Mouse (Mus musculus): ENCODE data around the gene Upk3b.

Upk3b gene

DNA sequence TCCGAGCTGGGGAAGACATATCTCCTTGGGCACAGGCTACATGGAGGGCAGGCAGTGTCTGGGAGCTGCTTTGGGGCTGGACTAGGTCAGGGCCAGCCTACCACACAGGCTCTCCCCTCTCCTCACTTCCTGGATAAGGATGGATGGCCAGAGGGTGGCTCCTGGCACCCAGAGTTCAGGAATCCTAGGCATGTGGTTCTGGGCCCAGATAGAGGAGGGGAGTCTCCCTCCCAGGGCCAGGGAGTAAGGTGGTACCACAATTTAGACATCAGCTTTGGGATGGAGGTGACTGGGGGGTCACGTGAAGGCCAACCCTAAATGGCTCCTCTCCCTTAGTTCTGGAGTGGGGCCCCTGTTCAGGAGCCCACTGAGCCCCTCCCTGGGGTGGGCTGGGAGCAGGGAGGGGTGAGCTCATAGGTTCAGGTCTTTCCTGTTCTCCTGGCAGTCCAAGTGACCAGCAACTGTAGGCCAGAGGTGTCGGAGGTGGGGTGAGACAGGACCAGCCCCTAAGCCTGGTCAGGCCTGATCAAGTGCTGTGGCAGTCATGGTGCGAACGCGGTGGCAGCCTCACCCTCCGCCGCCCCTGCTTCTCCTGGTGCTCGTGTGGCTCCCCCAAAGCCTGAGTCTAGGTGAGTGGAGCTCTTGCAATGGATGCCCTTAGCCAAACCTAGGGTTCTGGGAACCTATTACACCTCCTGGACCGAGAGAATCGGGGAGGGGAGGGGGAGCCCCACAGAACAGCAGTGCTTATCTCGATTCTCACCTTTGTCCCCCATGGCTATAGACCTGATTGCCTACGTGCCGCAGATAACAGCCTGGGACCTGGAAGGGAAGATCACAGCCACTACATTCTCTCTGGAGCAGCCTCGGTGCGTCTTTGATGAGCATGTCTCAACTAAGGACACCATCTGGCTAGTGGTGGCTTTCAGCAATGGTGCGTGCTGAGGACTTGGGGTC, at the start of gene Upk3b:
TSS of gene Upk3b (plus strand) at position 239 of the 957 bp plus-strand sequence.
- DNase-seq (ENCODE audit: low spot score) = no peak

GRCm38 (mm10) chr5:135990601-135991000, 47.7 kb upstream of the Upk3b start:
- no peak for DNase-seq (ENCODE audit: low spot score)

GRCm38 (mm10) chr5:135993381-135993965, 44.8 kb upstream of the Upk3b start:
- DNase-seq (ENCODE audit: low spot score) = peak; percentile 51

DNA sequence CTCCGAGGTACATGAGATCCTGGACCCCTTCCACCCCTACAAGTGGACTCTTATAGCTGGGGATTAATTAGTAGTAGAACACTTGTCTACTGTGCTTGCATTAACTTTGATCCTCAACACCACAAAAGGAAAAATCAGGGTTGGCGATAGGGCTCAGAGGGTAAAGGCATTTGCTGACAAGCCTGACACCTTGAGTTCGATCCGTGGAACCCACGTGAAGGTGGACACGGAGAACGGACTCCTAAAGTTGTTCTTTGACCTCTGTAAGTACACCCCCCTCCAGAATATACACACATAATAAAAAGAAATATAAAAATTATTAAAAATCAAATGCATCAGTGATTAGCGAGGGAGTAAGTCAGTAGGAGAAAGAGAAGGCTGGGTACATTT, 44.0 kb upstream of the Upk3b start:
- no peak for DNase-seq (ENCODE audit: low spot score)

DNA sequence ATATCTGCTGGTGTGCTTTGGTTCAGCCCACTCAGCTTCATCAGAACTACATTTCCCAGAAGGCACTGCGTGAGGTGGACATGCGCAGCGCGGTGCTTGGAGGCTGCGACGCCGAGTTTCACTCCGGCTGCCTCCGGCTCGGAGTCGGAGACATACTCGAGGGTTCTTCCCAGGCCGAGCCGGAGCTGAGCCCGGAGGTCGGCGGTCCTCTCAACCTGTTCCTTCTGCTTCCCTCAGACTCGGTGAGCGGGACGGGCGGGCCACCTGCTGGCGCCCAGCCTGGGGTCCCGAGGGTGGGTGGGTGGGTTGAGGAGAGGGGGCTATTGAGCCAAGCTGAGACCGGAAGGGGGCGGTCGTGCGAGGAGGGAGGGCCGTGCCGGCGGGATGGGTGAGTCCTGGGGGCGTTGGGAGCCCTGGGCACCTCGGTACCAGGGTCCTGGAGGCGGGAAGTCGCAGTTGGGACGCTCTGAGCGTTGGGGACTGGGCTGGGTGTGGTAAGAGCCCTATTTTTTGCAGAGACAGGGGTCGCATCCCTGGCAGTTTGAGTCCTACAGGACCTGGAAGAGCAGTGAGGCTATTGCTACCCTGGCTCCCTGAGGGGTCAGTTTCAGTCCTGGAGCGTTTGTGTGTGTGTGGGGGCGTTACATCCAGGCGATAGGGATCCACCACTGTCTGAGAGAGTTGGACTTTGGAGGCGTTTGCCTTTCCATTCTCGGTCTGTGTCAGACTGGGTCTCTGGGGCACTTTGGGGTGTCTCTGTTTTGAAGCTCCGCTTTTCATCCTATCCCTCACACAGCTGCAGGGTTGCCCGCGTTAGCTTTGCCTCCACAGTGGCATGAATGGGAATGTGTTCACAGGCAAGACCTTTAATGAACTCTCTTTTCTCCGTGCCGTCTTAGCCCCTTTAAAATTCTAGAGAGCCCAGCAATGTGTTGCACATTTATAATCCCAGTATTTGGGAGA, 43.3 kb upstream of the Upk3b start, which contains the start of gene Dtx2:
TSS of gene Dtx2 (plus strand) at position 76 of the 963 bp plus-strand sequence.
- DNase-seq (ENCODE audit: low spot score) = peak; percentile 98

- peak; percentile 78 for DNase-seq (ENCODE audit: low spot score)
These were observed 42.1 kb upstream of the Upk3b start for GRCm38 (mm10) chr5:135996162-135996561.

DNA sequence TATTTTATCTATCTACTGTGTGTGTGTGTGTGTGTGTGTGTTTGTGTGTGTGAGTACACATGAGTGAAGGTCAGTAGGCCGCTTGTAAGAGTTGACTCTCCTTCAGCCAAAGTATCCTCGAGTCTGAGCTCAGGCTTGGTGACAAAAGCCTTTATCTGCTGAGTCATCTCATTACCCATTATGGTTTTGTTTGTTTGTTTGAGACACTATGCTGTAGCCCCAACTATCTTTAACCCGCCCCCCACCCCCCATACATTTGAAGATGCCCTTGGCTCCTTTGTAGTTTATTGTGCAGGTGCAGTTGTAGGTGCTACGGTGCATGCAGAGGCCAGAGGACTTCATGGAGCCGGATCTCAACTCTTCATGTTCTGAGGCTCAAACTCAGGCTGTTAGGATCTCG, 37.1 kb upstream of the Upk3b start:
- no peak for DNase-seq (ENCODE audit: low spot score)

GRCm38 (mm10) chr5:136002325-136002724, 36.0 kb upstream of the Upk3b start:
- DNase-seq (ENCODE audit: low spot score) = no peak

DNA sequence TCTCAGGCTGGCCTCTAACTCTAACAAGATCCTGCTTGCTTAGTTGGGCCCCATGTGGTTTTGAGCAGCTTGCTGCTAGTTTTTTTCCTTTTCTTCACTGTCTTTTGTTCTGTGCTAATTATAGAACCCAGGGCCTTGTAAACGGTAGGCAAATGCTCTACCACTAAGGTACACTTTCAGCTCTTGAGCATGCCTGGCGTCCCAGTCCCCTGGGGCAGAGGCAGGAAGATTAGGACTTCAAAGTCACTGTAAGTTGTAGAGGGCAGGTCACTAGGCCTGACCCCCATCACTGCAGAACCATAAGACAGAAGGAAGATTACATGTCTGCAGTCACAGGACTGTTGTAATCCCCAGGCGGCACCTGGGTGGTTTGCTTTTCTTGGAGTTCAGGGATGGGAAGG, 35.5 kb upstream of the Upk3b start:
- no peak for DNase-seq (ENCODE audit: low spot score)

- DNase-seq (ENCODE audit: low spot score) = no peak
These were observed 33.8 kb upstream of the Upk3b start for GRCm38 (mm10) chr5:136004537-136004936.

GRCm38 (mm10) chr5:136007745-136008144, 30.6 kb upstream of the Upk3b start:
- no peak for DNase-seq (ENCODE audit: low spot score)

- DNase-seq (ENCODE audit: low spot score) = peak; percentile 69
These were observed 23.4 kb upstream of the Upk3b start for GRCm38 (mm10) chr5:136014877-136015276.

- peak; percentile 24 for DNase-seq (ENCODE audit: low spot score)
These were observed 22.7 kb upstream of the Upk3b start for GRCm38 (mm10) chr5:136015586-136015985.

DNA sequence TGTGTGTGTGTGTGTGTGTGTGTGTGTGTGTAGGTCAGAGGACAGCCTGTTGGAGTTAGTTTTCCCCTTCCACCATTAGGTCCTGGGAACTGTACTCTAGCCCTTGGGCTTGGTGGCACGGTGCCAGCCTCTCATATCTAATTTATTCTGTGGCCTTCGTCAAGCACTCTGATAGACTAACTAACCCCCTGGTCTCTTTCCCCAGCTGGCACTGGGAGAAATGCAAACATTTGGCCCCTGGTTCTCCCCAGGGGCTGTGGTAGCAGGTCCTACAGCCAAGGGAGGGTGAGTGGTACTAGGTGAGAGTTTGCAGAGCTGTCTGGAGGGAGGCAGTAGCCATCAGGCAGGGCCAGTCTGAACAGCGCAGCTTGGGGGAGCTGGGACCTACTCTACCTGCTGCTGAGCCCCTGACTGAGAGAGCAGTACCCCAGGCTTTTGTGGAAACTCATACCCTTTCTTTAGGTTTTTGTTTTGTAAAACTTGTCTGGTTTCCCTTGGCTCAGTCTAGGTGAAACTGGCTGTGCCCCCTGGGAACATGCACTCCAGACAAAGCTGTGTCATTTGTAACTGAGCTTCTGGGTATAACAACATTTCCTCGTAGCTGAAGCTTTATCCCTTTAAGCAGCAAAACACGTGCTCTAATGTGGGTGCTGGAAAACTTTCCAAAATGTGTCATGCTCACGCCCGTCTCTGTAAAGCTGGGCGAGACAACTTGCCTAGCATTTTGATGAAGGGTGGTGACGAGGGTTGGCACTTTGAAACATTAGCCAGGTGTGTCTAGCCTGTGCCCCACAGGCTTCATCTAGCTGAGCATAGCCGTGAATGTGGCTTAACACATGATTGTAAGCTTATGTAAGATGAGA, 22.1 kb upstream of the Upk3b start:
- peak; percentile 51 for DNase-seq (ENCODE audit: low spot score)

DNA sequence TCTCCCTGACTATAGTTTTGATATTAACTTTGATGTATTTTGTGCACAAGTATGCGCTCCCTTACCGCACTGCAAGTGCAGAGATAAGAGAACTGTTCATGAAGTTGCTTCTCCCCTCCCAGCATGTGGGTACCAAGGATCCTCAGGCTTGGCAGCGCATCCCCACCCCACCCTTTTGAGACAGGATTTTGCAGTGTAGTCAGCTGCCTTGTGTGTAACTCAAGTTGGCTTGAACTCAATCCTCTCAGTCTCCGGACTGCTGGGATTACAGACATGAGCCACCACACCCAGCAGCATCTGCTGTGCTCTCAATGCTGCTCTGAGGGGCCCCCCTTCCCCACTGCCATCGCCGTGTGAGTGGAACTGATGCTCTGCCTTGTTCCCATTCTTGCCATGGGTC, 21.0 kb upstream of the Upk3b start:
- DNase-seq (ENCODE audit: low spot score) = no peak

GRCm38 (mm10) chr5:136018726-136019125, 19.6 kb upstream of the Upk3b start:
- no peak for DNase-seq (ENCODE audit: low spot score)

DNA sequence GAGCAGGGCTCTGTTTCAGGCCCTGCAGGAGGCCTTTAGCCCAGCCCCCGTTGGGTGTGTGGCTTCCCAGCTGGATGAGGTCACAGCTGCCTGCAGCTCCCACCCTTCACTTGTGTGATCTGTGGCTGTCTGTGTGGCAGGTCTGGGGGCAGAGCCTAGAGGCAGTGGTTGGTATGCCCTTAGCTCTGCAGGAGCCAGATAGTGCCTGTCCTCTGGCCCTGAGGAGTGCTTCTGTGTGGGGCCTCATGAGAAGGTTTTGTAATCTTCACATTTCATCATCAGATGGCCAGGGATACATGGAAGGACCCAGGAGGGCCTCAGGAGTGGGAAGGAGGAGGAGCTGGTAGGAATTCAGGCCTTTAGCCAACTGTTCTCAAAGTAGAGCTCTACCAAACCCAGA, 18.4 kb upstream of the Upk3b start:
- peak; percentile 74 for DNase-seq (ENCODE audit: low spot score)

DNA sequence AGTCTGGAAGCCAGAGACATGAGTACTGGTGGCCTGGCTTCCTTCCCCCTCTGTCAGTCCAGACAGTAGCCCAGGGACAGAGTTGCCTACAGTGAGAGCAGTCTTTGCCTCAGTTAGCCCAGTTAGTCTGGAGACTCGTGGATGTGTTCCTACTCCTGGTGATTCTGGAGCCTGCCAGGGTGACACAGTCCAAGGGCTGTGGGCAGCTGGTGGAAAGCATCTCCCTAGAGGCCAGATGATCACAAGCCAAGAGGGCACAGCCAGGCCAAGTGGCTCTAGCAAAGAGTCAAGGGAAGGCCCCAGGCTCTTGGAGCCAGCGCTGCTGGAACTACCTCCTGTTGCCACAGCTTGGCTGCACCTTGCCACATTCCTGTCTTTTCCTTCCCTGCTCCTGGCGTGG, 12.6 kb upstream of the Upk3b start:
- no peak for DNase-seq (ENCODE audit: low spot score)

- DNase-seq (ENCODE audit: low spot score) = no peak
These were observed 11.4 kb upstream of the Upk3b start for GRCm38 (mm10) chr5:136026859-136027258.

GRCm38 (mm10) chr5:136027612-136028311, 10.5 kb upstream of the Upk3b start:
- no peak for DNase-seq (ENCODE audit: low spot score)

GRCm38 (mm10) chr5:136034868-136035267, 3.4 kb upstream of the Upk3b start:
- no peak for DNase-seq (ENCODE audit: low spot score)

All from MN1 (cell line).